Mouse (Mus musculus) myocyte (in vitro differentiated cells): ENCODE results near the gene Abcc2. TPM values are rescaled to one million over a fixed set of nuclear protein-coding genes. Genes with fewer than 3 reads are reported as not detected.
A peak's percentile ranks its signal among the peaks of the same experiment; 100 is the strongest.

Experiments used
- H3K27me3 ChIP-seq: one replicate; pipeline ENCODE4 v1.6.1; 2011; ENCODE audit not compliant: control insufficient read depth, insufficient read depth, insufficient read length
- H3K36me3 ChIP-seq: one replicate; pipeline ENCODE4 v1.6.1; 2011; ENCODE audit not compliant: control insufficient read depth, insufficient read depth
- H3K4me2 ChIP-seq: one replicate; pipeline ENCODE4 v1.6.1; 2011; ENCODE audit warnings: low read depth, control low read depth
- H3K4me3 ChIP-seq: one replicate; pipeline ENCODE4 v1.5.1; 2011; ENCODE audit warnings: mild to moderate bottlenecking, control low read depth, moderate library complexity
- H3K79me2 ChIP-seq: one replicate; pipeline ENCODE4 v1.6.1; 2011; ENCODE audit not compliant: control insufficient read depth, insufficient read depth
- H3ac ChIP-seq: one replicate; pipeline ENCODE4 v1.6.1; 2011; ENCODE audit not compliant: control insufficient read depth, insufficient read length
- CEBPB ChIP-seq: IDR thresholded peaks from 2 replicates; pipeline ENCODE4 v1.6.1; 2011; ENCODE audit warnings: mild to moderate bottlenecking, moderate library complexity; ENCODE audit not compliant: poor library complexity, insufficient read depth, severe bottlenecking
- E2F4 ChIP-seq: IDR thresholded peaks from one replicate; pipeline ENCODE4 v1.6.1; 2011; ENCODE audit warnings: mild to moderate bottlenecking, control low read depth, moderate library complexity; ENCODE audit not compliant: insufficient read depth
- MAX ChIP-seq: IDR thresholded peaks from one replicate; pipeline ENCODE4 v1.6.1; 2011; ENCODE audit warnings: low read depth, mild to moderate bottlenecking, control low read depth
- MYOD1 ChIP-seq, 3 experiments: IDR thresholded peaks; one replicate each; pipeline ENCODE4 v1.6.1; 2011; ENCODE audit warnings: control low read depth in 2 of 3, low read depth in 2 of 3, mild to moderate bottlenecking in 2 of 3, moderate library complexity in 1 of 3; ENCODE audit not compliant: insufficient read length in 2 of 3, control insufficient read depth in 1 of 3
- MYOG ChIP-seq, 3 experiments: IDR thresholded peaks; one replicate each; pipeline ENCODE4 v1.6.1; 2011; ENCODE audit warnings: control low read depth in 2 of 3, low read depth in 2 of 3, mild to moderate bottlenecking in 2 of 3; ENCODE audit not compliant: insufficient read length in 2 of 3, control insufficient read depth in 1 of 3, insufficient read depth in 1 of 3
- POLR2A ChIP-seq: IDR thresholded peaks from one replicate; pipeline ENCODE4 v1.6.1; 2011; ENCODE audit warnings: low read depth, mild to moderate bottlenecking, control low read depth, moderate library complexity; ENCODE audit not compliant: insufficient read length
- POLR2AphosphoS2 ChIP-seq: IDR thresholded peaks from one replicate; pipeline ENCODE4 v1.6.1; 2011; ENCODE audit warnings: low read depth, control low read depth; ENCODE audit not compliant: insufficient read length
- REST ChIP-seq: IDR thresholded peaks from one replicate; pipeline ENCODE4 v1.6.1; 2011; ENCODE audit warnings: mild to moderate bottlenecking, control low read depth, moderate library complexity; ENCODE audit not compliant: insufficient read depth, insufficient read length
- SRF ChIP-seq: IDR thresholded peaks from one replicate; pipeline ENCODE4 v1.6.1; 2011; ENCODE audit warnings: low read depth; ENCODE audit not compliant: control insufficient read depth, insufficient read length
- TCF12 ChIP-seq: IDR thresholded peaks from one replicate; pipeline ENCODE4 v1.6.1; 2011; ENCODE audit warnings: mild to moderate bottlenecking, control low read depth; ENCODE audit not compliant: poor library complexity, insufficient read depth, severe bottlenecking
- TCF3 ChIP-seq: IDR thresholded peaks from one replicate; pipeline ENCODE4 v1.6.1; 2011; ENCODE audit warnings: low read depth, control low read depth; ENCODE audit not compliant: insufficient read length
- USF1 ChIP-seq: IDR thresholded peaks from one replicate; pipeline ENCODE4 v1.6.1; 2011; ENCODE audit warnings: low read depth, mild to moderate bottlenecking, control low read depth, moderate library complexity
- polyA plus RNA-seq: library from polyadenylated mRNA; unstranded; fragments of >200 nt; fragmentation: generic; extraction: Trizol; gene quantifications from one replicate; pipeline ENCODE4 v1.2.1, GENCODE M21; 2012; ENCODE audit warnings: missing spikeins

The Abcc2 gene
- polyA plus RNA-seq, 1 experiment, result not detected

DNA sequence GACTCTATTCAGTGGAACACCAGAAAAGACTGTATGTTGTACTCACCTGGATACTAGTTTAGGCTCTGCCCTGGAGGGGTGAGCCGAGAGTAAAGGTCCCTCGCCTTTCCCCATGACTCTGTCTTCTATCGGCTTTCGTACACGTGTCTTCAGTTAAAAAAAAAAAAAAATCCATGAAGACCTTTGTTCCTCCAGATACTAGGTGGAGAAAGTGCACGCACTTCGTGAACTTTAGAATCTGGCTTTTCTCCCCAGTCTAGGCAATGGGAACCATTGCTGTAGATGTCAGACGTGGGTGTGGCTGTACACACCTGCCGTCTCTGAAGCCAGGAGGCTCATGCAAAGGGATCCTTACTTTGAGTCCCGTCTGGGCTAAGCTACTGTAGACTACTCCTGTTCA is 31.3 kb downstream of the Abcc2 start:
- TF ChIP-seq POLR2AphosphoS2 (no peak), SRF (no peak), TCF12 (no peak), USF1 (no peak), E2F4 (no peak), MYOD1 (IDR thresholded peaks at IDR 0.05; ENCODE audit: control insufficient read depth in 1 of 3, insufficient read length in 2 of 3, low read depth in 2 of 3) (no peak), POLR2A (no peak), MYOG (IDR thresholded peaks at IDR 0.05; ENCODE audit: control insufficient read depth in 1 of 3, insufficient read depth in 1 of 3, insufficient read length in 2 of 3, low read depth in 2 of 3) (no peak), TCF3 (no peak), REST (no peak), MAX (no peak), CEBPB (no peak)
- no peak overlapping the region for H3K4me3 ChIP-seq
- peaks cover 46% of the 10 kb centered on the region for H3K27me3 ChIP-seq
- no peaks in the 10 kb centered on the region for H3K36me3 ChIP-seq
- no peaks in the 10 kb centered on the region for H3K79me2 ChIP-seq
- H3K4me2 ChIP-seq, result no peak overlapping the region
- no peak overlapping the region for H3ac ChIP-seq

DNA sequence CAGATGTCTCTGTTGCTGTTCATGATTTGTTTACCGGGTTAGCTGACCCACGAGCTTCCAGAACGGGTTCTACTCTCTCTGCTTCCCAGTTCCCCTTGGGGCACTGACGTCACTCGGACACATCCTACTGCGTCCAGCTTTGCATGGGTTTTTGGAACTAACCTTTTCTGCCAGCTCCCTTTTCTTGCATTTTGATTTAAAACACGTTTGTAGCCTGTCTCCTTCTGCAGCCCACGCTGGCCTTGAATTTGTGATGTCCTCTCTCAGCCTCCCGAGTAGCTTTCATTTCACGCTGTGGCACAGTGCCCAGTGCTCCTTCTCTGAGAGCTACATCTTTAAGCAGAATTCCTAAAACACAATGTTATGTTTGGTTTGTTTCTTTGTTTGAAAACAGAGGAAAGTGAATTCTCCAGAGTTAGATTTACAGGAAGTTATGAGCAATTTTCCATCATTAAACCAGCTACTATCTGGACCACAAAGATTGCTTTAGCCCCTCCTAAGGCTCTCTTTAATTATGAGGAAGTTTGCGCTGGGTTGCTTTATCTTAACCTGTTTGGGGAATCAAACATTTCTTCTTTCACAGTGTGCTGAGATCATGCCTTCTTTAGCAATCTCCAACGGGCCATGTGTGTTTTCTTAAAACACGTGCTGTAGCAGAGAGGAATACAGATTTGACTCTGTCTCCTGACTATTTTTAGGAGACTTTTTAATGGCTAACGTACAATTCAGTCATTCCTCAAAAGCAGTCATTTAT is 33.8 kb downstream of the Abcc2 start:
- Histone ChIP-seq H3K79me2 (no peaks in the 10 kb centered on the region), H3K27me3 (peaks cover 49% of the 10 kb centered on the region), H3K4me3 (no peak overlapping the region), H3ac (no peak overlapping the region), H3K36me3 (no peaks in the 10 kb centered on the region), H3K4me2 (no peak overlapping the region)
- no peak for TF ChIP-seq MYOD1 (IDR thresholded peaks at IDR 0.05; ENCODE audit: control insufficient read depth in 1 of 3, insufficient read length in 2 of 3, low read depth in 2 of 3)
- no peak for TF ChIP-seq CEBPB
- no peak for TF ChIP-seq TCF12
- TF ChIP-seq SRF, result no peak

DNA sequence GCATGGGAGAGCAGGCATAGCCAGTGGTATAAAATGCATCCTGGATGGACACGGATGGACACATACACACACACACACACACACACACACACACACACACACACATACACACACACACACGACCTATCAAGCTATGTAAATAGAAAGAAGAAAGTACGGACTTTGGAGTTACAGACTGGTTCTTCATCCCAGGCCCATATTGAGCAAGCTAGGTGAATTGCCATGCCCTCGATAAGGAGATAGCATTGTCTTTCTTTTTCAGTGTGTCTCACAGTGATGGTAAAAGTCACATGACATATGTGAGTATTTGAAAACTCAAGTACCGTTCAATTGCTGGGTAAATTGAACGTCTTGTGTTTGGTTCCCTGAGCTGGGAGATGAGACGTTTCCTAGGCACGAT is 44.9 kb downstream of the Abcc2 start:
- Histone ChIP-seq H3K4me2 (no peak overlapping the region), H3K79me2 (no peaks in the 10 kb centered on the region), H3K4me3 (no peak overlapping the region), H3K27me3 (peaks cover 39% of the 10 kb centered on the region), H3ac (no peak overlapping the region), H3K36me3 (no peaks in the 10 kb centered on the region)
- TF ChIP-seq SRF, result no peak
- no peak for TF ChIP-seq MAX
- TF ChIP-seq CEBPB, result no peak
- TF ChIP-seq E2F4, result no peak
- TF ChIP-seq POLR2AphosphoS2, result no peak
- TF ChIP-seq MYOD1 (IDR thresholded peaks at IDR 0.05; ENCODE audit: control insufficient read depth in 1 of 3, insufficient read length in 2 of 3, low read depth in 2 of 3), result no peak
- TF ChIP-seq TCF3, result no peak
- TF ChIP-seq MYOG (IDR thresholded peaks at IDR 0.05; ENCODE audit: control insufficient read depth in 1 of 3, insufficient read depth in 1 of 3, insufficient read length in 2 of 3, low read depth in 2 of 3), result no peak
- no peak for TF ChIP-seq REST

DNA sequence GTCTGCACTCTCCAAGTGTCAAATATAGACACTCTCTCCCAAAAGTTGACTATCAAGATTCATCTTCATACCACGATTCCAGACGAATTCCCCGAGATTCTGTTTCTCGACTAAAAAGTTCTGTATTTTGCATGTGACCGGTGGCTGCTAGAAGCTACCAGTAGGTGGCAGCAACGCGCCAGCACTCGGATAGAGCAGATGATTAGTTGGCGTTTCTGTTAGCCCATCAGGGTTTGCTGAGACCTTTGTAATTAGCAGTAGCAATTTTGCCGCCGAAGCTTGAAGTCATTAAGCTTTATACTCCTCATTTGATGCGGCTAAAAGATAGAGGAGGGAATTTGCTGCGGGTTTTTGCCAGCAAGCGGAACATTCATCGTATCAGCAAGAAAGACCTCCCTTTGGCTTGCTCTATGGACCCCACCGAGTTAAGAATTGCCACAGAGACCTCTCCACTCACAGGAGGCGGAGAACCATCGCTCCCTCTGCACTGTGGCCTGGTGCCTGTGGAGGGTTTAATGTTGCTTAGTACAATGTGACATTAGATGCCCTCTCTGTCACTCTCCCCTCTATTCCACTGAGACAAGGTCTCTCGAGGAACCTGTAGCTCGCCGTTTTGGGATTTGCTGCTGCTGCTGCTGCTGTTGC is 50.6 kb downstream of the Abcc2 start:
- Histone ChIP-seq H3K4me3 (no peak overlapping the region), H3K4me2 (peak overlapping the region; percentile 63)
- peak; percentile 36 for TF ChIP-seq USF1
- TF ChIP-seq MAX, result no peak

DNA sequence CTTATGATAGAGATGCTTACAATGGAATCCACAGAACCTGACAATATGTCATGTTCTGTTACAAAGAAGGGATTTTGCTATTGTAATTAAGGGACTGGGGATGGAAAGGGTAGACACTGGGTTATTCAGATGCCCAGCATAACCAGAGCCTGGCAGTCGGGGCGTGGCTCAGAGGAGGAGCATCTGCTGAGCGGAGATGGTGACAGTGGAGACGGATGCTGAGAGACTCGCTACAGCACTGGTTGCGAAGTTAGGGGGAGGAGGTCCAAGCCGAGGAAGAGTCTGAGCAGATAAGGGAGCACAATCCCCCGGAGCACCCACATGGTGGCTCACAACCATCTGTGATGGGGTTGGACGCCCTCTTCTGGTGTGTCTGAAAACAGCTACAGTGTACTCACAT is 61.2 kb downstream of the Abcc2 start:
- no peak overlapping the region for H3ac ChIP-seq
- no peak for TF ChIP-seq REST
- no peak for TF ChIP-seq MYOD1 (IDR thresholded peaks at IDR 0.05; ENCODE audit: control insufficient read depth in 1 of 3, insufficient read length in 2 of 3, low read depth in 2 of 3)
- TF ChIP-seq MYOG (IDR thresholded peaks at IDR 0.05; ENCODE audit: control insufficient read depth in 1 of 3, insufficient read depth in 1 of 3, insufficient read length in 2 of 3, low read depth in 2 of 3), result no peak
- no peak for TF ChIP-seq USF1
- TF ChIP-seq CEBPB, result no peak
- no peak for TF ChIP-seq POLR2AphosphoS2
- TF ChIP-seq TCF12, result no peak
- TF ChIP-seq POLR2A, result no peak
- TF ChIP-seq TCF3, result no peak
- no peak for TF ChIP-seq SRF
- no peak overlapping the region for H3K4me2 ChIP-seq
- H3K36me3 ChIP-seq, result peaks cover 3% of the 10 kb centered on the region
- H3K27me3 ChIP-seq, result peaks cover 2% of the 10 kb centered on the region
- no peaks in the 10 kb centered on the region for H3K79me2 ChIP-seq
- no peak overlapping the region for H3K4me3 ChIP-seq

More for the DNA sequence above, 50.6 kb downstream of the Abcc2 start:
- Histone ChIP-seq H3K36me3 (no peaks in the 10 kb centered on the region), H3K27me3 (peaks cover 32% of the 10 kb centered on the region), H3K79me2 (no peaks in the 10 kb centered on the region), H3ac (no peak overlapping the region)
